Mouse (Mus musculus): Measurements from ENCODE around the gene Strn3.
"Not testable (repeated sequence)": the region's sequence is repeated elsewhere in the genome, so short reads cannot be mapped to it uniquely, and the experiment has no call there.

The Strn3 gene

GRCm38 (mm10) chr12:51603306-51603705 is 88.4 kb downstream of the Strn3 start:
- DNase-seq, result no peak

GRCm38 (mm10) chr12:51594030-51594470 is 97.6 kb downstream of the Strn3 start:
- no peak for DNase-seq

DNA sequence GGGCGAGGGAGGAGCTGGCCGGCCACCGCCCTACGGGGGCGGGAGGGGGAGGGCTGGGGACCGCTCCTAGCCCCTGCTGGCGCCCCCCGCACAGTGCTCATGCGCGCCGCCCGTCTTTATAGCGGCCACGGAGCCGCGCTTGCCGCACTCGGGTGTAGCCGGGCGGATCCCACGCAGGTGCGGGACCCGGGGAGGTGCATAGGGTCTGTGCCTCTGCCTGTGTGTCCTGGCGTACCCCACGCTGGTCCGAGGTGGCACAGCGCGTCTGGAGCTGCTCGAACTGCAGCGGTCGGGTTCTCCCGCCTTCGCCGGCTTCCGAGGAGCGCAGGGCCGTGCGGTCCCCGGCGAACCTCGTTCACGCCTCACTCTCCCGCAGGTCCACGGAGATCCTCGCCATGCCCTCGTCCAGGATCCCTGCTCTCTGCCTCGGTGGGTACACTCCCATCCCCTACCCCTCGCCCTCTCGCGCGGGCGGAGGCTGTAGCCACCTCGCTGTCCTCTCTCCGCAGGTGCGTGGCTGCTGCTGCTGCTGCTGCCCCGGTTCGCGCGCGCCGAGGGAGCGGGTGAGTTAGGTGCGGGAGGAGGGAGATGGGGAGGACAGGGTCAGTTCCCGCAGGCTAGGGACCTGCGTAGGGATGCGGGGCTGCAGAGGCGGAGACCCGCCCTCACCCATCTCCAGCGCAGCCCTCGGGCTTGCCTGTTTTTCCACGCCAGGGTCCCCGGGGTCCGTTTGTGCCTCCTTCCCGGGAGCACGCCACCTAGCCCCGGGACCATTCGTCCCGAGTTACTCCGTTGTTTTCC is 98.3 kb downstream of the Strn3 start, which contains the start of gene Coch:
Coch (plus strand) TSS at position 113 of the 801 bp plus-strand sequence.
- no peak for DNase-seq

DNA sequence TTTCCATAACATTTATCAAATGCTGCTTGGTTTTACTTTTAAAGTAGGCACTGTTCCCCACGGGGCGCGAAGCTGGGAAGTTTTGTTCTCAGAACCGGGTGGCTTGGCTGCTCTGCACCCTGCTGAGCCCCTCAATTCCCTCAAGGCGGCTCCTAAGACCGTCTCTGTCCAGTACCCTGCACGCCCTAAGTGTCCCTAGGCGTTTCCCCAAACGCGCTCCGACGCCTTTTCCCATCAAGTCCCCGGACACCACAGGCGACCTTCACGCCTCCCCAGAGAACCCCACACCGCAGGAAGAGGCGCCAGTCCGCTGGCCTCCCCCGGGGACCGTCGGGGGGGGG is 98.8 kb downstream of the Strn3 start:
- DNase-seq, result no peak

DNA sequence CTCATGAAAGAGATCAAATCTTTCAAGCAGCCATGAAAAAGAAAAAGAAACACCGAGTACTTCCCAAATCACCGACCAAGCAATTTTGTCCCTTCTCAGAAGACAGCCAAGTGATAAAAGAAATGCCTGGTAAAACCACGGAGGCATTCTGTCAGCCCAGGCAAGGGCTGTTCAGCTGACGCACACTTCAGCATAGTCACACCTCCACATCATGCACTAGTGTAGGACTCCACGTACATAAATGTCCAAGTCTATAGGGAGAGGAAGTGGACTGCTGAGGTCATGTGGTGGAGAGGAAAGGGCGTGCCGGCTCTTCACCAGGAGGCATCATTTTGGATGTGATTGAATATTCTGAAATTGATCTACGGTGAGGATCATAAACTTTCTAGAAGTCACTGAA is 99.8 kb downstream of the Strn3 start:
- DNase-seq, result no peak

DNA sequence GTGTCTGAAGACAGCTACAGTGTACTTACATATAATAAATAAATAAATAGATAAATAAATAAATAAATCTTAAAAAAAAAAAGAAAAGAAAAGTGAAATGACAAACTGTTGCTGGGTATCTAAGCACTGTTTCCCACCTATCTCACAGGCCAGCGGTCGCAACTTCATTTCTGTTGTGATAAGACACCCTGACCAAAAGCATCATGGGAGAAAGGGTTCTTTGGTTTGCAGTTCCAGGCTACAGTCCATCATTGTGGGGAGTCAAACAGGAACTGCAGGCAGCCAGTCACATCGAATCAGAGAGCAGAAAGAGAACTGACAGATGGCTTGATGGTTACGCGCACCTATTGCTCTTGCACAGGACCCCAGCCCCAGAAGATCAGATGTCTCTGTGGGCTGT is 102.4 kb downstream of the Strn3 start:
- no peak for DNase-seq

GRCm38 (mm10) chr12:51577816-51578215 is 113.9 kb downstream of the Strn3 start:
- DNase-seq, result not testable (repeated sequence)

DNA sequence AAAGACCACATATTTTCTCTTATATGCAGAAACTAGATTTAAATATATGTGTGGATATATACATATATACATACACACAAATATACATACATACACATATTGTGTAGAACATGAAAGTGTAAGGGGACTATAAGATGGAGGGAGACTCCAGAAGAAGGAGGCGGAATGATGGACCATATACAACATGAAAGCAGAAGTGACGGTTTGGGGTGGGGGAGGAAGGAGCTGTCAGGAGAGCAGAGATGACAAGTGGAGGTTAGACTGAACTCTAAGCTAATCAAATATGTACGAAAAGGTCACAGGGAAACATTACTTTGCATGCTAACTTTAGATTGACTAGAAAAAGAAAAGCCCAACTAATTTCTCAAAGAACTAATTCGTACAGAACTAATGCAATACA is 119.0 kb downstream of the Strn3 start:
- DNase-seq, result no peak

GRCm38 (mm10) chr12:51569944-51570343 is 121.8 kb downstream of the Strn3 start:
- DNase-seq, result no peak

GRCm38 (mm10) chr12:51569472-51569871 is 122.2 kb downstream of the Strn3 start:
- DNase-seq, result no peak

DNA sequence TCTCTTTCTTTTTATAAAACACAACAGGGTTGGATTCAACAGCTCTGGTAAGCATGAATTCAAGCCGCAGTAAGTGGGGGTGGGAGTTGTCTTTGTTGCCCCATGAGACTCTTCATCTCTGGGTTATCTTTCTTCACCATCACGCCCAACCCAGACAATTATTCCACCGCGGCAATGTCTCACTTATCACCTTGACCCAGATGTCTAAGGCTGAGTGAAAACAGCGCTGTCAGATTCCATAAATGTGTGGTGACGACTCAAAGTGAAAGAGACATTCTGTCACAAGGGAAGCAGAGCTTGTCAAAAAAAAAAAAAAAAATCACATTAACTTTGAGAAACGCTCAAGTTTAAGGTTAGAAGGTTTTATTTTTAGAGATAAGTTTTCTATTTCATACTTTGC is 124.5 kb downstream of the Strn3 start:
- no peak for DNase-seq

GRCm38 (mm10) chr12:51561416-51561815 is 130.3 kb downstream of the Strn3 start:
- no peak for DNase-seq

Measured in kidney, adult 9 months (tissue).